Mouse (Mus musculus) ovary, adult 10 weeks (tissue): Measurements from ENCODE around the gene Crym. TPM values are rescaled to one million over a fixed set of nuclear protein-coding genes. Genes with fewer than 3 reads are reported as not detected.

Experiments
- polyA plus RNA-seq: library from polyadenylated mRNA; stranded (reverse); fragments of 350-450 nt; fragmentation: Illumina TruSeq; extraction: RNeasy Lipid Tissue Mini Kit (QIAGEN cat#74804); gene quantifications from one replicate; pipeline ENCODE4 v1.2.3, GENCODE M21; 2014

Crym gene
- not detected for polyA plus RNA-seq

GRCm38 (mm10) chr7:120201771-120202170 is at the start of gene Crym:
TSS of gene Crym (minus strand) at chr7:120202111.

GRCm38 (mm10) chr7:120203789-120204188 is 1.9 kb upstream of the Crym start, which contains the start of gene Abca14:
TSS of gene Abca14 (plus strand) at chr7:120203961.

GRCm38 (mm10) chr7:120173603-120174244 is 28.2 kb downstream of the Crym start, which contains the start of gene Anks4b:
TSS of gene Anks4b (plus strand) at chr7:120173858.

DNA sequence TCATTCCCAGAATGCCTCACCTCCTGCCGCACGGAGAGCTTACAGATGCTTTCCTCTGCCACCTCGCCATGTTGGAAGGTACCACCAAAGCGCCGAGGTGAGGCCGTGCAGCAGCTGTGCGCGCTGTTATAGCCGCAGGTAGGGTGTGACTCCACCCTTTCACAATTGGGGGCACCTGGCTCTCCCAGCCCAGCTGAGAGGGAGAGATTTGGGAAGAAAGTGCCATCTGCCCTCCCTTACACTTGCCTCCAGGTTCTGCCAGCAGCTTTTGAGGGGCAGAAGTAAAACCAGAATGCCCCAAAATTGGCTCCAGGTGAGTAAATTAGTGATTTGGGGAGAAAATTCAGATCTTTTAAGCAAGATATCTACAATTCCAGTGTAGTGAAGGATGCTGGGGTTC is 56.7 kb downstream of the Crym start, which contains the start of gene Zp2:
Zp2 (minus strand) TSS at position 101 of the 400 bp plus-strand sequence.

Other genes starting within 250 kb of the Crym start
- 2.5 TPM for gene Dnah3, start 106.8 kb downstream of the Crym start, polyA plus RNA-seq
- gene Tmem159, start 99.8 kb downstream of the Crym start, polyA plus RNA-seq, result 74.6 TPM
- 233 TPM for gene Zp2, start 56.8 kb downstream of the Crym start, polyA plus RNA-seq
- 3.5 TPM for gene Anks4b, start 28.3 kb downstream of the Crym start, polyA plus RNA-seq
- gene Abca14, start 1.9 kb upstream of the Crym start, polyA plus RNA-seq, result not detected
- gene Abca15, start 126.6 kb upstream of the Crym start, polyA plus RNA-seq, result not detected
- gene Abca16, start 207.5 kb upstream of the Crym start, polyA plus RNA-seq, result not detected